Mouse (Mus musculus) limb, embryonic 14.5 days (tissue): ENCODE data around the gene E2f2. TPM values are rescaled to one million over a fixed set of nuclear protein-coding genes. Genes with fewer than 3 reads are reported as not detected.

Experiments
- ATAC-seq: fragments of 200-750 bp; cut with Nextera tagmentation; 2 replicates; pipeline ENCODE4 v1.8.0; 2017; ENCODE audit warnings: low read depth, moderate number of reproducible peaks, moderate TSS enrichment; ENCODE audit not compliant: low FRiP score
- DNase-seq: peaks from one replicate; pipeline ENCODE4 v3.0.0-alpha.2; 2015; ENCODE audit warnings: low spot score
- H3K27ac ChIP-seq: fragments of 300-500 bp; sonication (generic); replicated peaks from 2 replicates; pipeline ENCODE4 v1.5.1; 2014; ENCODE audit warnings: low read depth, mild to moderate bottlenecking, low read length, moderate library complexity, mixed read lengths
- H3K27me3 ChIP-seq: fragments of 300-500 bp; sonication (generic); 2 replicates; pipeline ENCODE4 v1.6.1; 2014; ENCODE audit warnings: low read length, mixed read lengths; ENCODE audit not compliant: control insufficient read depth, insufficient read depth
- H3K36me3 ChIP-seq: fragments of 300-500 bp; sonication (generic); 2 replicates; pipeline ENCODE4 v1.6.1; 2014; ENCODE audit warnings: mild to moderate bottlenecking, low read length, moderate library complexity, mixed read lengths; ENCODE audit not compliant: control insufficient read depth, insufficient read depth
- H3K4me1 ChIP-seq: fragments of 300-500 bp; sonication (generic); 2 replicates; pipeline ENCODE4 v1.6.1; 2014; ENCODE audit warnings: antibody characterized with exemption, low read length, mixed read lengths; ENCODE audit not compliant: control insufficient read depth, insufficient read depth
- H3K4me2 ChIP-seq: fragments of 300-500 bp; sonication (generic); replicated peaks from 2 replicates; pipeline ENCODE4 v1.6.1; 2014; ENCODE audit warnings: low read depth, mild to moderate bottlenecking, low read length, moderate library complexity; ENCODE audit not compliant: severe bottlenecking
- H3K4me3 ChIP-seq: fragments of 300-500 bp; sonication (generic); replicated peaks from 2 replicates; pipeline ENCODE4 v1.5.1; 2014; ENCODE audit warnings: low read length
- H3K9ac ChIP-seq: fragments of 300-500 bp; sonication (generic); 2 replicates; pipeline ENCODE4 v1.6.1; 2014; ENCODE audit warnings: mild to moderate bottlenecking, low read depth, low read length, moderate library complexity; ENCODE audit not compliant: severe bottlenecking
- H3K9me3 ChIP-seq: fragments of 300-500 bp; sonication (generic); 2 replicates; pipeline ENCODE4 v1.6.1; 2016; ENCODE audit warnings: low read length; ENCODE audit not compliant: control insufficient read depth
- POLR2A ChIP-seq: fragments of 200-500 bp; IDR thresholded peaks from 2 replicates; pipeline ENCODE4 v1.8.0; 2012; ENCODE audit warnings: inconsistent platforms, mild to moderate bottlenecking, moderate library complexity, borderline replicate concordance; ENCODE audit not compliant: insufficient read depth, insufficient read length; ENCODE audit errors: extremely low read depth
- WGBS: fragments of 180-500 bp; shearing (Covaris S2); extraction: QIAGEN DNeasy Blood & Tissue Kit; methylation state at CpG from one replicate; pipeline ENCODE4 v1.1.7; 2014; 5-methylcytosine and 5-hydroxymethylcytosine counted together
- polyA plus RNA-seq, 2 experiments: library from polyadenylated mRNA; depleted of rRNA in 1 of 2; stranded (reverse) in 1 of 2; unstranded in 1 of 2; fragments of >200 nt; fragmentation: Nextera tagmentation in 1 of 2; extraction: Ambion mirVana in 1 of 2; gene quantifications; 2 replicates each; pipeline versions ENCODE4 v1.2.1 to v1.2.3; 2012 to 2014

The E2f2 gene
- polyA plus RNA-seq, 2 experiments: 6.8 to 8.9 TPM

GRCm38 (mm10) chr4:136239111-136239510, 66.9 kb downstream of the E2f2 start:
- no peaks in the 10 kb centered on the region for H3K4me1 ChIP-seq
- TF ChIP-seq POLR2A: no peak
- ATAC-seq (no peak), DNase-seq (no peak)
- no peak overlapping the region for H3K4me3 ChIP-seq
- no peak overlapping the region for H3K9ac ChIP-seq
- no peak overlapping the region for H3K27ac ChIP-seq
- WGBS: 72% methylated on average over 9 of the region's 9 CpGs
- H3K4me2 ChIP-seq: no peak overlapping the region
- H3K9me3 ChIP-seq: no peaks in the 10 kb centered on the region
- peaks cover 79% of the 10 kb centered on the region for H3K36me3 ChIP-seq
- peaks cover 17% of the 10 kb centered on the region for H3K27me3 ChIP-seq

GRCm38 (mm10) chr4:136239622-136240021, 67.4 kb downstream of the E2f2 start:
- ATAC-seq (no peak; the same call in 1 of the 2 replicates), DNase-seq (peak; percentile 82)
- WGBS: 28% methylated on average over 8 of the region's 8 CpGs
- no peak for TF ChIP-seq POLR2A
- no peak overlapping the region for H3K4me2 ChIP-seq
- H3K36me3 ChIP-seq: peaks cover 79% of the 10 kb centered on the region
- no peaks in the 10 kb centered on the region for H3K9me3 ChIP-seq
- no peak overlapping the region for H3K9ac ChIP-seq
- no peak overlapping the region for H3K4me3 ChIP-seq
- peaks cover 18% of the 10 kb centered on the region for H3K27me3 ChIP-seq
- no peak overlapping the region for H3K27ac ChIP-seq
- no peaks in the 10 kb centered on the region for H3K4me1 ChIP-seq

GRCm38 (mm10) chr4:136240123-136240522, 67.9 kb downstream of the E2f2 start:
- Histone ChIP-seq H3K36me3 (peaks cover 79% of the 10 kb centered on the region), H3K27me3 (peaks cover 22% of the 10 kb centered on the region)
- 64% methylated on average over 14 of the region's 14 CpGs for WGBS

GRCm38 (mm10) chr4:136240955-136241354, 68.8 kb downstream of the E2f2 start:
- WGBS: 68% methylated on average over 8 of the region's 8 CpGs
- H3K4me3 ChIP-seq: no peak overlapping the region
- 0 out of 2 replicates have a peak, but pooled peaks cover 3% of the 10 kb centered on the region for H3K4me1 ChIP-seq
- no peaks in the 10 kb centered on the region for H3K9me3 ChIP-seq
- H3K9ac ChIP-seq: no peak overlapping the region
- TF ChIP-seq POLR2A: no peak
- no peak overlapping the region for H3K27ac ChIP-seq
- H3K27me3 ChIP-seq: peaks cover 27% of the 10 kb centered on the region
- no peak overlapping the region for H3K4me2 ChIP-seq
- H3K36me3 ChIP-seq: peaks cover 79% of the 10 kb centered on the region
- DNase-seq: no peak
- ATAC-seq: no peak

More at GRCm38 (mm10) chr4:136240123-136240522, 67.9 kb downstream of the E2f2 start:
- Histone ChIP-seq H3K9me3 (no peaks in the 10 kb centered on the region), H3K4me1 (no peaks in the 10 kb centered on the region), H3K4me2 (no peak overlapping the region), H3K27ac (no peak overlapping the region), H3K4me3 (no peak overlapping the region), H3K9ac (no peak overlapping the region)
- DNase-seq (no peak), ATAC-seq (no peak)
- no peak for TF ChIP-seq POLR2A

- WGBS: 50% methylated on average over 8 of the region's 8 CpGs
- Histone ChIP-seq H3K27ac (no peak overlapping the region), H3K4me3 (no peak overlapping the region), H3K4me2 (no peak overlapping the region), H3K9me3 (no peaks in the 10 kb centered on the region), H3K36me3 (peaks cover 72% of the 10 kb centered on the region), H3K4me1 (peaks cover 14% of the 10 kb centered on the region), H3K9ac (no peak overlapping the region), H3K27me3 (peaks cover 40% of the 10 kb centered on the region)
- no peak for ATAC-seq
- TF ChIP-seq POLR2A: no peak
- no peak for DNase-seq
Observed at GRCm38 (mm10) chr4:136242065-136242703, 70.0 kb downstream of the E2f2 start.
